Mouse (Mus musculus) embryonic facial prominence, embryonic 11.5 days (tissue): ENCODE measurements around the gene Tnfaip3. TPM values are rescaled to one million over a fixed set of nuclear protein-coding genes. Genes with fewer than 3 reads are reported as not detected.

ENCODE experiments used
- ATAC-seq: fragments of 200-750 bp; cut with Nextera tagmentation; replicated peaks from 2 replicates; pipeline ENCODE4 v1.8.0; 2017; ENCODE audit warnings: low read depth; ENCODE audit not compliant: insufficient number of reproducible peaks, low FRiP score, low TSS enrichment
- DNase-seq: peaks from one replicate; pipeline ENCODE4 v3.0.0-alpha.2; 2015; ENCODE audit warnings: low spot score
- H3K27ac ChIP-seq: fragments of 300-500 bp; sonication (generic); replicated peaks from 2 replicates; pipeline ENCODE4 v1.5.1; 2014; ENCODE audit warnings: mild to moderate bottlenecking, low read depth, low read length, control low read depth
- H3K27me3 ChIP-seq: fragments of 300-500 bp; sonication (generic); 2 replicates; pipeline ENCODE4 v1.6.1; 2014; ENCODE audit warnings: mild to moderate bottlenecking, low read length, moderate library complexity, mixed read lengths; ENCODE audit not compliant: control insufficient read depth, insufficient read depth
- H3K36me3 ChIP-seq: fragments of 300-500 bp; sonication (generic); replicated peaks from 2 replicates; pipeline ENCODE4 v1.6.1; 2014; ENCODE audit warnings: low read depth, mild to moderate bottlenecking, low read length, moderate library complexity, mixed read lengths; ENCODE audit not compliant: control insufficient read depth, insufficient read depth
- H3K4me1 ChIP-seq: fragments of 300-500 bp; sonication (generic); 2 replicates; pipeline ENCODE4 v1.6.1; 2014; ENCODE audit warnings: low read length, mixed read lengths; ENCODE audit not compliant: control insufficient read depth, insufficient read depth
- H3K4me2 ChIP-seq: fragments of 300-500 bp; sonication (generic); 2 replicates; pipeline ENCODE4 v1.6.1; 2014; ENCODE audit warnings: low read depth, mild to moderate bottlenecking, control low read depth, low read length, moderate library complexity
- H3K4me3 ChIP-seq: fragments of 300-500 bp; sonication (generic); 2 replicates; pipeline ENCODE4 v1.5.1; 2014; ENCODE audit warnings: low read depth, low read length, control low read depth
- H3K9ac ChIP-seq: fragments of 300-500 bp; sonication (generic); replicated peaks from 2 replicates; pipeline ENCODE4 v1.6.1; 2014; ENCODE audit warnings: mild to moderate bottlenecking, control low read depth, low read length
- H3K9me3 ChIP-seq: fragments of 300-500 bp; sonication (generic); replicated peaks from 2 replicates; pipeline ENCODE4 v1.6.1; 2016; ENCODE audit warnings: mild to moderate bottlenecking, low read length, inconsistent platforms, mixed read lengths; ENCODE audit not compliant: control insufficient read depth
- WGBS: fragments of 180-500 bp; shearing (Covaris S2); extraction: QIAGEN DNeasy Blood & Tissue Kit; methylation state at CpG from one replicate; pipeline ENCODE4 v1.1.7; 2014; 5-methylcytosine and 5-hydroxymethylcytosine counted together
- polyA plus RNA-seq: library from polyadenylated mRNA; unstranded; fragments of >200 nt; fragmentation: Nextera tagmentation; extraction: Ambion mirVana; gene quantifications from 2 replicates; pipeline ENCODE4 v1.2.1, GENCODE M21; 2014

Gene Tnfaip3
- polyA plus RNA-seq: 2.2 and 2.3 TPM in 2 replicates

DNA sequence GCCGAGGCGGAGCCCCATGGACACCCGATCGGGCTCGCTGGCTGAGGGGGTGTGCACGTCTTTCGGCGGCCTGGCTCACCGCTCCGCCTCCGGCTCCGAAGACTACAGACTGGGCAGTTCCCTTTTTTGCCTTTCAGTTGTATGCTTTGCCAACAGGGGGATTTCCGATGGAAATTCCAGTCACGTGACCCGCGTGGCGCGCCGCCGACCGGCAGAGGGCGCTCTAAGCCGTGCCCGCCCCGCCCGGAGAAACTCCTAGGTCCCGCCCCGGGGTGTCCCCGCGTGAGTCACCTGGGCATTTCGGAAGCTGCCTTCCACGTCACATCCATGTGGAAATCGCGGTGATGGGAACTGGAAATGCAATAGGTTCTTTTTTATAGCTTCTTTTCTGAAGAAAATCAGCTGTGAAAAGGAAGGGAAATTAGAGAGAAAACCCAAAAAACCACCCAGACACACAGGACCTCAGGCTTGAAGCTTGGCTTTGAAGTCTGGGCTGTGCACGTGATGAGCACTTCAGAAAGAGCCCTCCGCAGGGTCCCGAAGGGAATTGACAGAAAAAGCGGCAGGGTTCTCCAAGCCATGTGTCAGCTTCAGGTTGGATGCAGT lies at the start of gene Tnfaip3:
TSS of gene Tnfaip3 (minus strand) at position 401 of the 606 bp plus-strand sequence.
- DNase-seq (peak; percentile 96), ATAC-seq (peak; percentile 94)
- no peaks in the 10 kb centered on the region for H3K4me1 ChIP-seq
- H3K27ac ChIP-seq: peak within 1 kb of the TSS; percentile 8; the same call in 1 of the 2 replicates
- peak within 1 kb of the TSS; percentile 93 for H3K4me2 ChIP-seq
- H3K9ac ChIP-seq: peak within 1 kb of the TSS; percentile 72
- H3K36me3 ChIP-seq: no peaks in the 10 kb centered on the region
- H3K27me3 ChIP-seq: no peaks in the 10 kb centered on the region
- H3K9me3 ChIP-seq: no peaks in the 10 kb centered on the region
- WGBS: under 1% methylated on average over 38 of the region's 38 CpGs
- H3K4me3 ChIP-seq: peak within 1 kb of the TSS; percentile 82

DNA sequence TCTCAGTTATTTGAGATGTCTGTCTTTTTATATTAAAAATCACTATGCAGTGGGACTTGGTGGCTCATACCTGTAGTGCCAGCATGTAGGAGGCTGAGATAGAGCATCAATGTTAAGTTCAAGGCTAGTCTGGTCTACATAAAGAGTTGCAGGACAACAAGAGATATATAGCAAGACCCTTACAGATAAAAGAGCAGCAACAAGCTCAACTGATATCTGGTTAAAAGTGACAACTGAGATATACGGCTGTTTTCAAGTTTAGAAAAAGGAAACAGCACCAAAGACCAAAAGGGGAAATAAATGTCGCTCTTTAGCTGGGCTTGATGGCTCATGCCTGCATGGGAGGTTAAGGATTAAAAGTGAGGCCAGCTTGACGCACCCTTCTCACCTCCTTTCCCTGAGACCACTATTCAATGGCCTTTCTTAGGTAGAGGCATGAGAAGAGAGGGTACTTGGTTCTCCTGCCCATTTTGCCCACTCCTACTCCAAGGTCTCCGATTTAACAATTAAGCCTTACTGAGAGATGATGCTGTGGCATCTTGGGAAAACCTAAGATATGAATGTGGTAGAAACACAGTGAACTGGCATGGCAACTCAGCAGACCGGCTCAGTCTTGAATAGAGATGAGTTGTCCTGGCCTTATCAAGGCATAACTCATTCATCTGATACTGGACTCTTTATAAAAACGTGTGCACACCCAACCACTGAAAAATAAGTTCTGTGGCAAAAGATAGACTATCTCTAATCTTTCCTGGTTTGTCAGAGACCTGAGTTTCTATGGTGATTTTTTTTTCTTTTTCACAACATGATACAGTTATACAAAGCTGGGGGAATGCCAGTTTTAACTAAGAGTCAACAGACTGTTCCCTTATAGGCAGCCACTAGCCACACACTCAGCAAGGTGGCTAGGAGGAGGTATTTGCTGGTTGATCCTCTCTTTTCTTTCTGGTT lies 49.5 kb upstream of the Tnfaip3 start:
- Histone ChIP-seq H3K27me3 (no peaks in the 10 kb centered on the region), H3K4me3 (no peak overlapping the region), H3K4me2 (no peak overlapping the region), H3K36me3 (no peaks in the 10 kb centered on the region), H3K9me3 (no peaks in the 10 kb centered on the region), H3K27ac (no peak overlapping the region), H3K9ac (no peak overlapping the region), H3K4me1 (no peaks in the 10 kb centered on the region)
- WGBS: 85% methylated on average over 6 of the region's 6 CpGs
- ATAC-seq (no peak), DNase-seq (no peak)

DNA sequence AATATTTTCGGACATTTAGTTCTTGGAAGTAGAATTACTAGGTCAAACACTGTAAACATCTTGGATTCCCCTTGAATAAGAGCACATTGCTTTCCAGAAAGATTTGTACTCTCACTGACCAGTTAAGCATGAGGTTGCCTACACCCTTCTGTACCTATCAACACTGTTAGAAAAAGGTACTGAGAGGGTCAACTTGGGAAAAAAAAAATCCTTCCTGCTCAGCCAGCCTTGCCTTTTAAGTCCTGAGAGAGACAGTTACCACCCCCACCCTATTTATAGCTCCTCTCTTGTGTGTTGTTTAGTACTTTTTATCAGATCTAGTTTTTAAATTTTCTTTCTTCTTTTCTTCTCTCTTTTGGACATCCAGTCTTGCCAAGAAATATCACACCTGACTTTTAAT lies 48.2 kb upstream of the Tnfaip3 start:
- 86% methylated on average over 1 of the region's 1 CpGs for WGBS
- H3K36me3 ChIP-seq: no peaks in the 10 kb centered on the region
- H3K27ac ChIP-seq: no peak overlapping the region

DNA sequence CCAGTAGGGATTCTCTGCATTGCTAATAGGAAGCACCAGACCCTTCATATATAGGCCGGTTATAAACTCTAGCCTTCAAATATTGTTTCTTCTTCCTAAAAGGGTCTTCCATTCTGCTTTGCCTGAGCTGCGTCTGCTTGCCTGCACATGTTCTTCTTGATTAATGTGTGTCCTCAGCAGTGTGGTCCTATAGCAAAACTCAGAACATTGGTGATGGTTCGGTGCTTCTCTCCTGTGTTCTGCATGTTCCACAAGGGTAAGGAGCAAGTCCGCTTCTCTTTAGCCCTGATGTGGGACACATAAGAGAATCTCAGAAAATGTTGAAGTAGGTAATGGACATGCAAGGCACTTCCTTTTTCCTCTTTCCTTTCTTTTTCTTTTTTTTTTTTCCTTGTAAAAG lies 47.8 kb upstream of the Tnfaip3 start:
- Histone ChIP-seq H3K4me2 (no peak overlapping the region), H3K4me3 (no peak overlapping the region), H3K9me3 (no peaks in the 10 kb centered on the region), H3K36me3 (no peaks in the 10 kb centered on the region), H3K27me3 (no peaks in the 10 kb centered on the region), H3K4me1 (no peaks in the 10 kb centered on the region), H3K27ac (no peak overlapping the region), H3K9ac (no peak overlapping the region)
- ATAC-seq (no peak), DNase-seq (no peak)
- WGBS: 89% methylated on average over 4 of the region's 4 CpGs

More for the DNA sequence above, 48.2 kb upstream of the Tnfaip3 start:
- no peak for ATAC-seq
- DNase-seq: no peak
- H3K9me3 ChIP-seq: no peaks in the 10 kb centered on the region
- no peaks in the 10 kb centered on the region for H3K27me3 ChIP-seq
- no peak overlapping the region for H3K9ac ChIP-seq
- H3K4me1 ChIP-seq: no peaks in the 10 kb centered on the region
- no peak overlapping the region for H3K4me2 ChIP-seq
- H3K4me3 ChIP-seq: no peak overlapping the region

DNA sequence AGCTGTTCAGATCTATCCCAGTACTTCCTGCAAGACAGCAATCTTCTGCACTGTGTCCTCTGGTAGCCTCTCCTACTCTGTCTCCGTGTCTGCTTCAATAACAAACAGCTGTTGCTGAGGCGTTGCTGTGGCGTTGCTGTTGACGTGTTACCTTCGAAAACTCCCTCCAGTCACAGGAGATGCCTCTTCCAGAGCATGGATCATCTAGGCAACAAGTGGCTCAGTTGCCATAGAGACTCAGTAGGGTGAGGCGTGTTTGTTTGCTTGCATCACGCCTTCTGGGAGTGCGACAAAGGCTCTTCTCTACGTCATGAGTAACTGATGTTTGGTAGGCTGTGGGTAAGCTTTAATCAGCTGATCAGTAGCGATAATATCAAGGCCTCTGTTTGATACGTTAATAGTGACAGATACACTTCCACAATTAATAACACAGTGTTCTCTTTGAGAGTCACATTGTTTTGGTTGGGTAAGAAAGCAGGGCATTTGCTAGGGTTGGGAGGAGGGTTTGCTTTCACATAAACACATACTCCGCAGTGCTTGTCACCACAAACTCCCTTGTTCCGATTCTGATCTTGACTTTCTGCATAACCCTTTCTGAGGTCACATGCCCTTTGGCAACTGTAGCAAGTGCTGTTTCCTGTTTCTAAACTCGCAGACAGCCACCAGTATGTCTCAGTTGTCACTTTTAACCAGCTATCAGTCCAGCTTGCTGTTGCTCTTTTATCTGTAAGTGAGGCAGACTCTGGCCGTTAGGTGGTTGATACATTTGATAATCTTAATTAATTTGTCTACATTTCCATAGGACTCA lies 46.8 kb upstream of the Tnfaip3 start:
- Histone ChIP-seq H3K4me1 (no peaks in the 10 kb centered on the region), H3K36me3 (no peaks in the 10 kb centered on the region), H3K27me3 (no peaks in the 10 kb centered on the region), H3K4me2 (no peak overlapping the region), H3K9ac (no peak overlapping the region), H3K9me3 (no peaks in the 10 kb centered on the region), H3K4me3 (no peak overlapping the region), H3K27ac (no peak overlapping the region)
- WGBS: 56% methylated on average over 15 of the region's 15 CpGs
- ATAC-seq (no peak), DNase-seq (peak; percentile 5)

DNA sequence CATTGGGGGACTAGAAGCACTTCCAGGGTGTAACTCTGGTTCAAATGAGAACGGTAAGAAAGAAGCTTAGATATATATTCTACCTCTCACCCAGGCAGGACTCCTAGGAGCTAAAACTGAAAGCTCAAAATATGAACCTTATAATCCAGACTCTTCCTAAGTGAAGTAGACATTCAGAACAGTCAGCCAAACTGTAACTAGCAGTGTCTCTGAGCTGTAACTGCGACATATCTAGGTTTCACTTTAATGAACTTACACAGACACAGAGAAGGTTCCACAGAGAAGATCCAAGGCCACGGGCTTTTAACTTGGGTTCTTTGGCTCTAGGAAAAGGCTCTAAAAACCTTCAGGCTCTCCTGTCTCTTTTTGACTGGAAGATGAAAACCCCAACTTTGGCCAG lies 45.7 kb upstream of the Tnfaip3 start:
- ATAC-seq (no peak), DNase-seq (no peak)
- no peak overlapping the region for H3K4me2 ChIP-seq
- no peaks in the 10 kb centered on the region for H3K9me3 ChIP-seq
- H3K9ac ChIP-seq: no peak overlapping the region
- H3K27ac ChIP-seq: no peak overlapping the region
- WGBS: 86% methylated on average over 3 of the region's 3 CpGs
- no peaks in the 10 kb centered on the region for H3K36me3 ChIP-seq
- H3K4me3 ChIP-seq: no peak overlapping the region
- H3K4me1 ChIP-seq: no peaks in the 10 kb centered on the region
- no peaks in the 10 kb centered on the region for H3K27me3 ChIP-seq

DNA sequence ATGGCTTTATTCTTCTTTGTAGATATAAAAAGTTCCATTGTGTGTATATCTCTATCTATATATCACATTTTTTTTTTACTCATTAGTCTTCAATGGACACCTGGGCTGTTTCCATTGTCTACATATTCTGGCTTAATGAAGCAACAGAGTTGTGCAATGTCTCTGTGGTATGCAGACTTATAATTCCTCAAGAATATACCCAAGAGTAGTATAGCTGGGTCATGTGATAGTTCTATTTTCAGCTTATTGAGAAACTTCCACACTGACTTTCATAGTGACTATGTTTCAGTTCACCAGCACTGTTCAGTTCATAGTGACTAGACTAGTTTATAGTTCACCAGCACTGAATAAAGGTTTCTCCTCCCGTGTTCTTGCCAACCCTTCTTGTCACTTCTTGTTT lies 38.1 kb upstream of the Tnfaip3 start:
- ATAC-seq (no peak), DNase-seq (no peak)
- H3K27me3 ChIP-seq: no peaks in the 10 kb centered on the region
- no peaks in the 10 kb centered on the region for H3K36me3 ChIP-seq
- H3K4me2 ChIP-seq: no peak overlapping the region
- H3K4me3 ChIP-seq: no peak overlapping the region
- H3K9me3 ChIP-seq: no peaks in the 10 kb centered on the region
- H3K9ac ChIP-seq: no peak overlapping the region
- 67% methylated on average over 1 of the region's 1 CpGs for whole genome bisulfite sequencing
- H3K4me1 ChIP-seq: no peaks in the 10 kb centered on the region
- no peak overlapping the region for H3K27ac ChIP-seq
